Mouse (Mus musculus) G1E-ER4 (cell line): ENCODE data around the gene Zfp579. TPM values are rescaled to one million over a fixed set of nuclear protein-coding genes. Genes with fewer than 3 reads are reported as not detected.

Source experiments
- GATA1 ChIP-seq: IDR thresholded peaks from one replicate; pipeline ENCODE4 v1.8.0; 2012; ENCODE audit warnings: low read length, inconsistent platforms
- polyA plus RNA-seq: library from polyadenylated mRNA; stranded (reverse); fragments of >175 nt; gene quantifications from 2 replicates; pipeline ENCODE4 v1.2.3, GENCODE M21; 2012

Zfp579 gene
- polyA plus RNA-seq: 0.04 and 0.05 TPM in 2 replicates

DNA sequence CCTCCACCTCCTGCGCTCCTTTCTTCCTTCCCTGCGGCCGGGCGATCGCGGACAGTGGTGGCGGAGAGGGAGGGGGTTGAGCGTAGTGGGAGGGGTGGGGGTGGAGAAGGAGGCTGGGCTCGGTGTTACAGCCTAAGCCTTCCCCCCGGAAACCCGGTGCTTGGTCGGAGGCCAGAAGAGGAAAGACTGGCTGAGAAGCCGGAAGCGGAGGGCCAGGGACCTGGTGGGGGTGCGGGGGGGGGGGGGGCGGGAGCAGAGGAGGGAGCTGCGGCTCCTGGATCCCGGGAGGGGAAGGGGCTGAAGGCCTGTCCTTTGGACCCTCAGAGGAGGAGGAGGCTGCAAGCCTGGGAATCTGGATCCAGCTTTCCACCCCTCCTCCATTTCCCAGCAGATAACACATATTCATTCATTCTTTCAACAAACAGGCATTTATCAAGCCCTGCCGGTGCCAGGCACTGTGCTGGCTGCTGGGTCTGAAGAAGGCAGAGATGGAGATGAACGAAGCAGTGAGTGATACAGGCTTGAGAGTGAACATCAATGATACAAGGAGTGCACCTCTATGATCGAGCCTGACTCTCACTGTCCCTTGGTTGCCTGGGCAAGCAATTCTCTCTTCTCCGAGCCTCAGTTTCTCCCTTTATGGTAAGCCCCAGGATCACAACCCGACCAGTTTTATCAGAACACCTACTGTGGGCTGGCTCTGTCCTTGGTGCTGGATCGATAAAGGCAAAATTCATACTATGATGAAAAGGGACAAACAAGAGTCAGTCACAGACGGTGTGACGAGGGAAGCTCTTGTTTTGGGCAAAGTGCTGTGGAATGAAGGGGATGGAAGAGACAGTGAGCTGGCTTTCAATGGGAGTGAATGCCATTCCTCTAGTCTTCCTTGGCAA lies at the start of gene Zfp579:
Gene Zfp579, minus strand, starts transcription at position 156 of the 893 bp plus-strand sequence.
- TF ChIP-seq GATA1: no peak

DNA sequence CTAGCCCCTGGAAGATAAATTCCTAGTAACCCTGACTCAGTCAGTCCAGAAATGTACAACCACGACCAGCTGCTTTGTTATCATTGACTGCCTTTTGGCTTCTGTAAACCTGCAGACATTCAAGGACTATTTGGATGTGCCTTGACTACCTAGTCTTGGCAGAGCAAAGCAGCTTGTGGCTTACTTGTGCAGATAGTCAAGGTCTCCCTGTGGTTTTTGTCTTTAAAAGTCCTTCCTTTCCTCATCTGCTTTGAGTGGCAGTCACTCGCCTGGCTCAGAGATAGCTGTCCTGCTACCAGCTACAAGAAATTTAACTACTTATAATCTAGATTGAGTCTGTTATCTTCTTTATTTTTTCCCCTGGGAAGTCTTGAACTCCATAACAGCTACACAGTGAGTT lies 49.0 kb upstream of the Zfp579 start:
- TF ChIP-seq GATA1: no peak

DNA sequence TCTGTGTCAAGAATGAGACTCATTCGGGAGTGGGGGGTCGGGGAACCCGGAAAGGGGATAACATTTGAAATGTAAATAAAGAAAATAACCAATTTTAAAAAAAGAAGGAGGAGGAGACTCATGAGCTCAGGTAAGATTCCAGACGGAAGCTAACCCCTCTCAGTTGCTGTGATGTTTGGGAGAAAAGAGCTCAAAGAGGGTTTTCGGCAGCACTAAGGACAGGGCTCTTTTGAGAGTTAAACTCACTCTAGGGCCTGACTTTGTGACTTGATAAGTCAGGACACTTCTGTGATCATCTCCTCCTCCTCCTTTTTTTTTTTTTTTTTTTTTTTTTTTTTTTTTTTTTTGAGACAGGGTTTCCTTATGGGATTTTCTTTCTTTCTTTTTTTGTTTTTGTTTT lies 43.0 kb upstream of the Zfp579 start:
- TF ChIP-seq GATA1: no peak

DNA sequence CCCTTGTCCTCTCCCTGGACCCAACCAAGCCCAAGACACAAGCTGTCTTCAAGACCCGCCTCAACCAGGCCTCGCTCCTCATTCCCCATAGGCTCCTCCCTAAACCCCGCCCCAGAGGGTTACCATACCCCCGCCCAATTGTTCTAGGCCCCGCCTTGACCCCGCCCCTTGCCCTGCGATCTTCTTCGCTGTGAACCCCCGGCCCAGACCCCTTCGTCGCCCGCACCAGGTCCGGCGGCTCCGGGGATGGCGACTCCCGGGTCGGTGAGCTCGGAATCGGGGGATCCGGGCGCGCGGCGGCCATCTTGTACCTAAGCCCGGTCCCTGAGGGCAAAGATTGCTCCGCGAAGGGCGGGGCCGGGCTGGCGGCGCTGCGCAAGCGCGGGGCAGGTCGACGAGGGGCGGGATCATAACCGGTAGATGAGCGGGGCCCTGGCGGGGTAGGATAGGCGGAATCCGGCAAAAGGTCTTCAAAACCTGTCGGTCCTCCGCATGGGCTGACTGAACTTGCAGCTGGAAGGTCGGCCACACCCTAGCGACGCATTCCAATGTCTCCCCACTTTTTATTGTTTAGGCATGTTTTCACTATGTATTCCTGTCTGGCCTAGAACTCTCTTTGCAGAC lies 42.3 kb upstream of the Zfp579 start, which contains the start of gene Zfp784:
Gene Zfp784, minus strand, starts transcription at position 338 of the 624 bp plus-strand sequence.
- no peak for TF ChIP-seq GATA1

DNA sequence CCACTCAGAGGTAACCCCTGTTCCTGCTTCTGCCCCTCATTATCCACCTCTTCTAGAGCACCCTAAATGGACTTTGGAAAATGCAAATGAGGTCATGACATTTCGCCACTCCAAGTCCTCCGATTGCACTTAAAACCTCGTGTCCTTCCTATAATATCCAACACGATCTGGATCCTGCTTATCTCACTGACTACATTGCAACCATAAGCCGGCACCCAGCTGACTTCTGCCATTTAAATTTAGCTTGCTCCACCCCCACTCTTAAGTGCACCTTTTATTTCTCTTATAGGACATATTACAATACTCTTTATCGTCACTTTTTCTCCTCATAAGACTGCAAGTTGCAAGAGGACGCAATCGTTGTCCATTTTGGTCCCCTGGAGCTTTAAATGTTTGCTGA lies 41.5 kb upstream of the Zfp579 start:
- TF ChIP-seq GATA1: no peak

DNA sequence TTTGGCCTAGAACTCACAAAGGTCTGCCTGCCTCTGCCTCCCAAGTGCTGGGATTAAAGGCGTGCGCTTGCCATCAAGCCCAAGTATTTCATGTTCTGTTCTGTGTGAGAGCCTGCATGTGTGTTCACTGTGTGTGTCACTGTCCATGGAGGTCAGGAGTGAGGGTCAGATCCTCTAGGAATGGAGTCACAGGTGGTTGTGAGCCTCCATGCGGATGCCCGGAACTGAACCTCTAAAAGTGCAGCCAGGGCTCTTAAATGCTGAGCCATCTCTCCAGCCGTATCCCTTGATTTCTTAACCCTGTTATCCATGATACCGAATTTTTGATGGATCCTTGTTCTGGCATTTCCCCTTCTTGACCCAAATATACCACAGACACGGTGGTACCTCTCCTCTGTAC lies 41.1 kb upstream of the Zfp579 start:
- no peak for TF ChIP-seq GATA1

DNA sequence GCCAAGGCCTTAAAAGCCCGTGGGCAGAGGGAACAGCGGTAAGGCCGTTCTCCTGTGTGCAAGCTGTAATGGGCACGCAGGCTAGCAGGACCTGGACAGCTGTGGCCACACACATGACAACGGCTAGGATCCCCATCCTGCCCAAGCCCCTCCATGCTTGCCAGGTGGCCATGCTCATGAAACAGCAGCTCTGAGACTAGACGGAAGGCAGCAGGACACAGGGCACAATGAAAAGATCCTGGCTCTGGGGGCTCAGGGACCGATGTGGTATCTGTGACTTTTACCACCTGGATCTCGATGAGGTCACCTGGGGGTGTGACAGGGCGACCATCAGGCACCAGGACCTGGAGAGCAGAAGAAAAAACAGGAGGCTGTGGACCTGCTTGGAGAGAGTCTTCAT lies 40.2 kb upstream of the Zfp579 start:
- TF ChIP-seq GATA1: no peak

DNA sequence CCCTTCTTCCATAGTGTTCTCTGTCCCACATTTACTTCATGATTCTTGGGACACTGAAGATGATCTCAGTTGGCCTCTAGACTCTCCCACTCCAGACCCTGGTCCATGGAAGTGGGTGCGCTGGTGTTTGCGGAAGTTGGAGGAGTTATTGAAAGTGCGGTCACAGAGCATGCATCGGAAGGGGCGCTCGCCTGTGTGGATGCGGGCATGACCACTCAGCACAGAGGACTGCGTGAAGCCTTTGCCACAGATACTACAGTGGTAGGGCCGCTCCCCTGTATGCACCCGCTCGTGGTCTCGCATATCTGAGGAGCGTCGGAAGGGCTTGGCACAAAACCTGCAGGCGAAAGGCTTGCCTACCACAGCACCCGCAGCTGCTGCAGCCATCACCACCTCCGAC lies 39.7 kb upstream of the Zfp579 start:
- TF ChIP-seq GATA1: no peak

DNA sequence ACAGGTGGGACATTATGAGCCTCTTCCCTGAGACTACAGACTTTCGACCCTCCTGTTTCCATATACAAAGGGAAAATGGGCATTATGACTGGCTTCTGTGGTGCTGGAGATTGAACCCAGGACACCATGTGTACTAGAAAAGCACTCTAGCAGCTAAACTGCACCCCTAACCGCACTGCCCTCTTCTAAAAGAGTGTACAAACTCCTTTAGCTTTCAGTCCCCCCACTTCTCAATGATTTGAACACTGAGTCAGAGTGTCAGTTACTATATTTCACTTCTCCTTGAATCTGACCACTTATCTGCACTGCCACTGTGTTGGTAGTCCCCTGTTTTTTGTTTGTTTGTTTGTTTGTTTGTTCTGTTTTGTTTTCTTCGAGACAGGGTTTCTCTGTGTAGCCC lies 37.9 kb upstream of the Zfp579 start, which contains the start of gene 4632433K11Rik:
Gene 4632433K11Rik, plus strand, starts transcription at position 301 of the 400 bp plus-strand sequence.
- TF ChIP-seq GATA1: no peak

DNA sequence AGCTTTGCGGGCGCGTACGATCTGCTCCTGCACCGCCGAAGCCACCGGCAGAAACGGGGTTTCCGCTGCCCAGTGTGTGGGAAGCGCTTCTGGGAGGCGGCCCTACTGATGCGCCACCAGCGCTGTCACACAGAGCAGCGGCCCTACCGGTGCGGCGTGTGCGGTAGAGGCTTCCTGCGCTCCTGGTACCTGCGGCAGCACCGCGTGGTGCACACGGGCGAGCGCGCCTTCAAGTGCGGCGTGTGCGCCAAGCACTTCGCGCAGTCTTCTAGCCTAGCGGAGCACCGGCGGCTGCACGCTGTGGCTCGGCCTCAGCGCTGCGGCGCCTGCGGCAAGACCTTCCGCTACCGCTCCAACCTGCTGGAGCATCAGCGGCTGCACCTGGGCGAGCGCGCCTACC lies 35.5 kb upstream of the Zfp579 start:
- TF ChIP-seq GATA1: no peak

DNA sequence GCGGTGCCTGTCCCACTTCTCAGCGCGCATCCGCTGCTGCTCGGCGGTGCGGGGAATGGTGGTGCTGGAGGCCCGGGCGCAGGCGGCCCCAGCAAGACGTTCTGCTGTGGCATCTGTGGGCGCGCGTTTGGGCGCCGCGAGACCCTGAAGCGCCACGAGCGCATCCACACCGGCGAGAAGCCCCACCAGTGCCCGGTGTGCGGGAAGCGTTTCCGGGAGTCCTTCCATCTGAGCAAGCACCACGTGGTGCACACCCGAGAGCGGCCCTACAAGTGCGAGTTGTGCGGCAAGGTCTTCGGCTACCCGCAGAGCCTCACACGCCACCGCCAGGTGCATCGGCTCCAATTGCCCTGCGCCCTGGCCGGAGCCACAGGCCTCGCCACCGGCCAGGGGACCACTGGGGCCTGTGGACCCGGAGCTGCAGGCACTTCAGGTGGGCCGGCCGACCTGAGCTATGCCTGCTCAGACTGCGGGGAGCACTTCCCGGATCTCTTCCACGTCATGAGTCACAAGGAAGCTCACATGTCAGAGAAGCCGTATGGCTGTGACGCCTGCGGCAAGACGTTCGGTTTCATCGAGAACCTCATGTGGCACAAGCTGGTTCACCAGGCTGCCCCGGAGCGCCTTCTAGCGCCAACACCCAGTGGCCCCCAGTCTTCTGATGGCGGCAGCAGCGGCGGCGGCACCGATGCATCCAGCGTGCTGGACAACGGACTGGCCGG lies 34.8 kb upstream of the Zfp579 start:
- TF ChIP-seq GATA1: no peak

DNA sequence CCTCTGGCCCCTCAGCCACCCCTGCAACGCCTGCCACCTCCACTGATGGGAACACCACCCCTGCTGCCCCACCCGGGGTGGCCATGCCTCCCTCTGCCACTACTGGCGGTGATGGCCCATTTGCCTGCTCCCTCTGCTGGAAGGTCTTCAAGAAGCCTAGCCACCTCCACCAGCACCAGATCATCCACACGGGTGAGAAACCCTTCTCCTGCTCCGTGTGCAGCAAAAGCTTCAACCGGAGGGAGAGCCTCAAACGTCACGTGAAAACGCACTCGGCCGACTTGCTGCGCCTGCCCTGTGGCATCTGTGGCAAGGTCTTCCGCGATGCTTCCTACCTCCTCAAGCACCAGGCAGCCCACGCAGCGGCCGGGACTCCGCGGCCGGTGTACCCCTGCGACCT lies 34.0 kb upstream of the Zfp579 start:
- TF ChIP-seq GATA1: no peak

DNA sequence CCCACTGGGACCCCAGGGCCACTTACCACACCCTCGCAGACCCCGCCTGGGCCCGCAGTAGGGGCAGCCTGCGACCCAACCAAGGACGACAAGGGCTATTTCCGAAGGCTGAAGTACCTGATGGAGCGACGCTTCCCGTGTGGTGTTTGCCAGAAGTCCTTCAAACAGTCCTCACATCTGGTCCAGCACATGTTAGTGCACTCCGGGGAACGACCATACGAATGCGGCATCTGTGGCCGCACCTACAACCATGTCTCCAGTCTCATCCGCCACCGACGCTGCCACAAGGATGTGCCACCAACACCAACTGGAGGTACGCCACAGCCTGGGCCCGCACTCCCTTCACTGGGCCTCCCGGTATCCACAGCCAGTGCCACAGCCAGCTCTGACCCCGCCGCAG lies 33.6 kb upstream of the Zfp579 start:
- TF ChIP-seq GATA1: no peak

DNA sequence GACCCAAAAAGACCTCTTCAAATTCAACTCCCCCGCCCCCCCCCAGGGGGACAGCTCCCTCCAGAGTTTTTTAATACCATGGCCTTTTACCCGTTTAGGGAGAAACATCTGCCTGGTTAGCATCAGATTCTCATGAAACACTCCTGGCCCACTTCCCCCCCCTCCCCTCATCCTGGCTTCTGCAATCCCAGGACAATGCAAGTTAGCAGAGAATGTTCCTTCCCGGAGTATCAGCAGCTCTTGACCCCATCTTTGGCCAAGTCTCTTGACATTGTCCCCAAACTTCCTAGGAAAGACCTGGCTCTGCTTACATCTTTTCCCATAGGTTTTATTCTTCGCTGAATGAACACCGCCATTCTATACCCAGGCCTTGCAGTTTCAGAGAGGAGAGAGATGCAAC lies 25.2 kb upstream of the Zfp579 start:
- no peak for TF ChIP-seq GATA1

DNA sequence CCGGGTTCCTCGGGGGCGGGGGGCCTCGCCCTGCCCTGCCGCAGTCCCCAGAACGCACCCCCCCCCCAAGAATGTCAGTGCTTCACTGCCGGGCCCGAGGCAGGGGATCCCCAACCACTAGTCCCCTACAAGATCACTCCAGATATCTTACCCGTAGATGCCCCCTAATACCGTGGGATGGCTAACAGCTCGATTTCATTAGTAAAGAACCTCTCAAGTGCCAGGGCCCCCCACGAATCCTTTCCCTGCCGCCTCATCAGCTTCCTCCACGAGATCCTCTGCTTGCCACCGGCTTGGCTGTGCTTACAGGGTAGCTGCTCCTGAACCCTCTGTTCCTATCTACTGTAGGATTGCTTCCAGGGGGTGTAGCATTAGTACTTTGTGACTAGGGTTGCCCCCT lies 24.7 kb upstream of the Zfp579 start:
- no peak for TF ChIP-seq GATA1

DNA sequence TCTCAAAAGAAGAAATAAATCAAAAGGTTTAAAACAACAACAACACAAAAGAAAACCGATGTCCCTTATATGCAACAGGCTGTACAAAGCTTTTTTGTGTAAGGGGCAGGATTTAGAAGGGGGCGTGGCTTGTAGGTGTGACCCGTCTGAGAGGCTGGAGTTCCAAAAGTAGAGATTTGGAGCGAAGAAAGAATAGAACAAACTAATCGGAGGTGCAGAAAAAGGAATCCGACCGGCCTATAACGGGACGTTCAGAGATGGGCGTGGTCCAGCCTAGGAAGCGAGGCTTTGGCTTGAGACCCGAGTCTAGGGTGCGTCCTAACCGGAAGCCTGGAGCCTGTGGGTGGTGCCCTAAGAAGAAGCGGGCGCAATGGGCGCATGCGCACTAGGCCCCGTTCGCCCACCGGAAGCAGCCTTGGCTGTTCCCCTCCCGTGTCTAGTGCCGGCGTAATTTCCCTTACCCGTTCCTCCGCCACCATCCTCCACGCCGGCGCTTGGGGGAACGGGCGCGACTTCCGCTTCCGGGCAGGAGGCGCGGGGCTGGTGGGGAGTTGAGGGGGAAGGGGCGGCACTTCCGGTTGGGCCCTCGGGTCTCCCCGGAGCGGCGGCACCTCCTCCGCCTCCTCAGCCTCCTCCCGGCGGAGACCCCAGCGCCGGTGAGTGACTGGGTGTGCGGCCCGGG lies 24.2 kb upstream of the Zfp579 start, which contains the start of the genes Zfp865 and Ccdc106:
Gene Zfp865, plus strand, starts transcription at position 377 of the 682 bp plus-strand sequence.
Gene Ccdc106, plus strand, starts transcription at position 554 of the 682 bp plus-strand sequence.
- TF ChIP-seq GATA1: no peak
